Mouse (Mus musculus) heart, embryonic 12.5 days (tissue): ENCODE results near the gene Plxdc2. TPM values are rescaled to one million over a fixed set of nuclear protein-coding genes. Genes with fewer than 3 reads are reported as not detected.

Source experiments
- ATAC-seq: fragments of 200-750 bp; cut with Nextera tagmentation; 2 replicates; pipeline ENCODE4 v1.8.0; 2017; ENCODE audit warnings: moderate TSS enrichment, moderate library complexity; ENCODE audit not compliant: insufficient number of reproducible peaks, low FRiP score
- H3K27ac ChIP-seq: fragments of 300-500 bp; sonication (generic); 2 replicates; pipeline ENCODE4 v1.5.1; 2016; ENCODE audit warnings: mild to moderate bottlenecking, moderate library complexity; ENCODE audit not compliant: poor library complexity, severe bottlenecking
- H3K27me3 ChIP-seq: fragments of 300-500 bp; sonication (generic); replicated peaks from 2 replicates; pipeline ENCODE4 v1.6.1; 2016; ENCODE audit warnings: mild to moderate bottlenecking, moderate library complexity
- H3K36me3 ChIP-seq: fragments of 300-500 bp; sonication (generic); 2 replicates; pipeline ENCODE4 v1.6.1; 2016; ENCODE audit warnings: mild to moderate bottlenecking, moderate library complexity
- H3K4me1 ChIP-seq: fragments of 300-500 bp; sonication (generic); replicated peaks from 2 replicates; pipeline ENCODE4 v1.6.1; 2016; ENCODE audit warnings: mild to moderate bottlenecking
- H3K4me2 ChIP-seq: fragments of 300-500 bp; sonication (generic); 2 replicates; pipeline ENCODE4 v1.6.1; 2016; ENCODE audit warnings: mild to moderate bottlenecking, moderate library complexity
- H3K4me3 ChIP-seq: fragments of 300-500 bp; sonication (generic); 2 replicates; pipeline ENCODE4 v1.5.1; 2016; ENCODE audit warnings: mild to moderate bottlenecking
- H3K9ac ChIP-seq: fragments of 300-500 bp; sonication (generic); 2 replicates; pipeline ENCODE4 v1.6.1; 2016; ENCODE audit warnings: mild to moderate bottlenecking, moderate library complexity
- H3K9me3 ChIP-seq: fragments of 300-500 bp; sonication (generic); replicated peaks from 2 replicates; pipeline ENCODE4 v1.6.1; 2016; ENCODE audit warnings: mild to moderate bottlenecking, moderate library complexity
- WGBS: fragments of 180-500 bp; shearing (Covaris S2); methylation state at CpG from one replicate; pipeline ENCODE4 v1.1.7; 2016; 5-methylcytosine and 5-hydroxymethylcytosine counted together
- polyA plus RNA-seq: library from polyadenylated mRNA; unstranded; fragments of >200 nt; fragmentation: Nextera tagmentation; extraction: Ambion mirVana; gene quantifications from 2 replicates; pipeline ENCODE4 v1.2.1, GENCODE M21; 2016

The Plxdc2 gene
- polyA plus RNA-seq, 1 experiment from 2014 or later = 20.0 TPM

GRCm38 (mm10) chr2:16684529-16684928, 328.4 kb downstream of the Plxdc2 start:
- no peaks in the 10 kb centered on the region for H3K36me3 ChIP-seq
- no peak overlapping the region for H3K9ac ChIP-seq
- no peak overlapping the region for H3K4me2 ChIP-seq
- no peak for ATAC-seq
- WGBS = 90% methylated on average over 1 of the region's 1 CpGs
- H3K27ac ChIP-seq = no peak overlapping the region
- H3K4me3 ChIP-seq = no peak overlapping the region
- H3K9me3 ChIP-seq = no peaks in the 10 kb centered on the region
- H3K27me3 ChIP-seq = no peaks in the 10 kb centered on the region
- no peaks in the 10 kb centered on the region for H3K4me1 ChIP-seq

DNA sequence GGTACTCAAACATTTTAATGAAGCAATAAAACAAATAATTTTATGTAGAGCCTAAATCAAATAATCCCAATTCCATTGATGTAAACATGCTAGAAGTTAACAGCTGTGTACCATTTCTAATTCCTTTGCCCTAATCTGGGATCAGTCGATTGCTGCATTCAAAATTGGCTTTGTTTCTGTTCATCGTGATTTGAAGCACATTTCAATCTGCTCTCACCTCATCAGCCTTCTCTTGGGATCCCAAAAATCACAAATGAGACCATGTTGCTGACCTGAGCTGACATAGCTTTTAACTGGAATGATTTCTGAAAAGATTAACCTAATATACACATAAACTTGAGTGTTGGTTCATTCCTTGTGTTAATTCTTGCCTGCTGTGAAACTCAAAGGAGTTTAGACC, 340.3 kb downstream of the Plxdc2 start:
- no peaks in the 10 kb centered on the region for H3K4me1 ChIP-seq
- no peak overlapping the region for H3K9ac ChIP-seq
- no peaks in the 10 kb centered on the region for H3K9me3 ChIP-seq
- ATAC-seq = no peak
- H3K27me3 ChIP-seq = no peaks in the 10 kb centered on the region
- H3K36me3 ChIP-seq = no peaks in the 10 kb centered on the region
- no peak overlapping the region for H3K4me2 ChIP-seq
- 70% methylated on average over 2 of the region's 2 CpGs for WGBS
- no peak overlapping the region for H3K4me3 ChIP-seq
- H3K27ac ChIP-seq = no peak overlapping the region

DNA sequence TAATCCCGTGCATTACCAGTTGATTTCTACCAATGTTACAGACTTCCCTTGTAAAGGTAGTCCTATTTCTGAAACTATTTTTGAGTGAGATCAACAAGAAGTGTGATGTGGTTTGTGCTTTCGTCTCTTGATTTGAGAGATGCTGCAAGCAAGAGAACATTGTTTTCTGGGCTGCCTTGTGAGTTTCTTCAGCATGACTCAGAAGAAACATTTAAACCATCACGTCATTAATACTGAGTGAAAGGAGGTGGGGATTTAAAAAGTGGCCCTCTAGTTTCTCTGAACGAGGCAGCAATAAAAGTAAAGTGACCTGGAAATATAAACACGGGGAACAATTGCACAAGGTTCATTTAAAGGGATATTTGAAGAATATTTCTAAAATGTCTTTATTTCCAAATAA, 341.1 kb downstream of the Plxdc2 start:
- Histone ChIP-seq H3K9me3 (no peaks in the 10 kb centered on the region), H3K4me1 (no peaks in the 10 kb centered on the region), H3K4me3 (no peak overlapping the region), H3K36me3 (no peaks in the 10 kb centered on the region), H3K4me2 (no peak overlapping the region), H3K27ac (no peak overlapping the region), H3K27me3 (no peaks in the 10 kb centered on the region), H3K9ac (no peak overlapping the region)
- WGBS = 64% methylated on average over 5 of the region's 5 CpGs
- no peak for ATAC-seq

DNA sequence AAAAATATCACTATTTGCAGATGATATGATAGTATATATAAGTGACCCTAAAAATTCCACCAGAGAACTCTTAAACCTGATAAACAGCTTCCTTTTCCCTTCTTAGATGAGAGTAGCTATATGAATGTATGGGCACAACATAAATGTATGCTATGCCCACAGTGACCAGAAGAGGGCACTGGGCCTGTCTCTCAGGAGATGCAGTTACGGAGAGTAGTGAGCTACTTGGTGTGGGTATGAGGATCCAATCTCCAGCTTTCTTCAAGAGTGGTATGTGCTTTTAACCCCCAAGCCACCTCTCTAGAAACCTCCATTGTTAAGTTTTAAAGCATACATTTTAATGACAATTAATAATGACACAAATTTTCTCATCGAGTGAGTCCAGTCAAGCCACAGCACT, 350.1 kb downstream of the Plxdc2 start:
- no peak for ATAC-seq

GRCm38 (mm10) chr2:16709885-16710284, 353.8 kb downstream of the Plxdc2 start:
- Histone ChIP-seq H3K36me3 (no peaks in the 10 kb centered on the region), H3K4me2 (no peak overlapping the region), H3K4me1 (no peaks in the 10 kb centered on the region), H3K27ac (no peak overlapping the region), H3K9me3 (no peaks in the 10 kb centered on the region), H3K27me3 (no peaks in the 10 kb centered on the region), H3K4me3 (no peak overlapping the region), H3K9ac (no peak overlapping the region)
- WGBS = 71% methylated on average over 6 of the region's 6 CpGs
- no peak for ATAC-seq

More for the DNA sequence above, 350.1 kb downstream of the Plxdc2 start:
- WGBS = 83% methylated on average over 2 of the region's 2 CpGs
- Histone ChIP-seq H3K4me3 (no peak overlapping the region), H3K4me1 (no peaks in the 10 kb centered on the region), H3K27ac (no peak overlapping the region), H3K9me3 (no peaks in the 10 kb centered on the region), H3K9ac (no peak overlapping the region), H3K27me3 (no peaks in the 10 kb centered on the region), H3K4me2 (no peak overlapping the region), H3K36me3 (no peaks in the 10 kb centered on the region)

GRCm38 (mm10) chr2:16731033-16731432, 374.9 kb downstream of the Plxdc2 start:
- ATAC-seq = no peak
- H3K4me2 ChIP-seq = no peak overlapping the region
- H3K4me3 ChIP-seq = no peak overlapping the region
- no peaks in the 10 kb centered on the region for H3K9me3 ChIP-seq
- H3K27me3 ChIP-seq = no peaks in the 10 kb centered on the region
- WGBS = 82% methylated on average over 5 of the region's 5 CpGs
- H3K27ac ChIP-seq = no peak overlapping the region
- H3K4me1 ChIP-seq = no peaks in the 10 kb centered on the region
- no peak overlapping the region for H3K9ac ChIP-seq
- H3K36me3 ChIP-seq = no peaks in the 10 kb centered on the region

- no peaks in the 10 kb centered on the region for H3K4me1 ChIP-seq
- no peak overlapping the region for H3K4me3 ChIP-seq
- ATAC-seq = no peak
- no peaks in the 10 kb centered on the region for H3K9me3 ChIP-seq
- no peak overlapping the region for H3K27ac ChIP-seq
- no peak overlapping the region for H3K9ac ChIP-seq
- H3K27me3 ChIP-seq = no peaks in the 10 kb centered on the region
- H3K36me3 ChIP-seq = no peaks in the 10 kb centered on the region
- H3K4me2 ChIP-seq = no peak overlapping the region
- WGBS = 33% methylated on average over 2 of the region's 2 CpGs
Observed at GRCm38 (mm10) chr2:16734381-16734780, 378.3 kb downstream of the Plxdc2 start.

GRCm38 (mm10) chr2:16738241-16738640, 382.1 kb downstream of the Plxdc2 start:
- Histone ChIP-seq H3K27ac (no peak overlapping the region), H3K27me3 (no peaks in the 10 kb centered on the region), H3K9me3 (no peaks in the 10 kb centered on the region), H3K4me2 (peak overlapping the region; percentile 32), H3K36me3 (no peaks in the 10 kb centered on the region), H3K4me3 (no peak overlapping the region), H3K4me1 (no peaks in the 10 kb centered on the region; the same call in 1 of the 2 replicates), H3K9ac (no peak overlapping the region)
- 26% methylated on average over 8 of the region's 8 CpGs for WGBS
- no peak for ATAC-seq

GRCm38 (mm10) chr2:16741813-16742212, 385.7 kb downstream of the Plxdc2 start:
- WGBS = 85% methylated on average over 3 of the region's 3 CpGs
- Histone ChIP-seq H3K4me3 (no peak overlapping the region), H3K4me1 (peaks cover 3% of the 10 kb centered on the region; the same call in 1 of the 2 replicates), H3K27me3 (no peaks in the 10 kb centered on the region), H3K9ac (no peak overlapping the region), H3K27ac (no peak overlapping the region), H3K4me2 (no peak overlapping the region), H3K9me3 (no peaks in the 10 kb centered on the region), H3K36me3 (no peaks in the 10 kb centered on the region)
- no peak for ATAC-seq

- no peaks in the 10 kb centered on the region for H3K9me3 ChIP-seq
Observed at GRCm38 (mm10) chr2:16743568-16743967, 387.5 kb downstream of the Plxdc2 start.

DNA sequence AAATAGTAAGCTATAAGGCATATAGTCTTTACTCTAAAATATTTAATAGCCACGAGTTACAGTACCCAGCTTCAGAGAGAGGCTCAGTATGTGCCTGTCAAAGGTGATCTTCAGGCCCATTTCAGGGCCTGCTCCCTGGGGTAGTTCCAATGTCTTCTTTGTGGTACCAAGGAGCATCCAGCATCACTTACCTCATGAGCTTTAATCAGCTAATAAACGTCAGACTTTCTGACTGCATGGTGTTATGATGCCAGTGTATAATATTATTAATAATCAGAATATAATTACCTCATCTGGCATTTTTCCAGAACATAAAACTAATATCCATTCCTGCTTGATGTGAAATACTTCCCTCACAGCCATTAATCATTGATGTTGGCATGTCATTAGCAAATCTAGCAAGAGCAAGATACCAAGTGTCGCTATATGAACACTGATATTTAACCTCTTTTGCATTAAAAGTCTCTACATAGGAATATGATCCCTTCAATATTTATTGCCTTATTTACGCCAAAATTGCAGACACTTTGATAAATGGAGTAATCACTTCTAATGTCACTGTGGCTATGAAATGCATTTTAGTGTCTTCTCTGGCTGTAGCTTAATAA, 393.3 kb downstream of the Plxdc2 start:
- Histone ChIP-seq H3K27ac (no peak overlapping the region), H3K4me1 (no peaks in the 10 kb centered on the region), H3K9me3 (no peaks in the 10 kb centered on the region), H3K27me3 (no peaks in the 10 kb centered on the region), H3K4me3 (no peak overlapping the region), H3K9ac (no peak overlapping the region), H3K4me2 (no peak overlapping the region), H3K36me3 (no peaks in the 10 kb centered on the region)
- WGBS = 75% methylated on average over 4 of the region's 4 CpGs
- ATAC-seq = no peak

More at GRCm38 (mm10) chr2:16743568-16743967, 387.5 kb downstream of the Plxdc2 start:
- H3K4me3 ChIP-seq = no peak overlapping the region
- no peaks in the 10 kb centered on the region for H3K36me3 ChIP-seq
- peaks cover 3% of the 10 kb centered on the region; the same call in 1 of the 2 replicates for H3K4me1 ChIP-seq
- no peak for ATAC-seq
- H3K4me2 ChIP-seq = no peak overlapping the region
- H3K27me3 ChIP-seq = no peaks in the 10 kb centered on the region
- H3K9ac ChIP-seq = no peak overlapping the region
- no peak overlapping the region for H3K27ac ChIP-seq
- WGBS = 25% methylated on average over 3 of the region's 3 CpGs

DNA sequence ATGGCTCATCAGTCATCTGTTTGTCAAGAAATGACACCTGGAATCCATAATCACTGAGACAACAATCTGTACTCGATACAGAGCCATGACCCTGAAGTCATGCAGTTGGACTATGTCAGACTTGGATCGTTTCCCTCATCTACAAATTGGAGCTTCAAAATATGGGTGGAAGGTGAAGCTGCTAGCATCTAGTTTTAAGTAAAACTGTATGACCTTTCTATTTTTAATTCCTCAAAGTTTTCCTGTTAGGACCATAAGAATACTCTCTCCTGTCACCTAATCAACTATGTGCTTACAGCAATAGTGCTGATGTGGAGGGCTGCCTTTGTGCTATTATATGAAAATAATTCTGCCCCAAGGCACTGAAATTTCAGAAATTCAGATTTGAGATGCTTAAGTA, 401.1 kb downstream of the Plxdc2 start:
- Histone ChIP-seq H3K27me3 (no peaks in the 10 kb centered on the region), H3K9ac (no peak overlapping the region), H3K4me3 (no peak overlapping the region), H3K36me3 (no peaks in the 10 kb centered on the region), H3K9me3 (no peaks in the 10 kb centered on the region), H3K4me2 (no peak overlapping the region), H3K27ac (no peak overlapping the region), H3K4me1 (no peaks in the 10 kb centered on the region)
- 74% methylated on average over 2 of the region's 2 CpGs for WGBS
- no peak for ATAC-seq
